7 mouse cellular contexts compared by ENCODE assay signal in the genomic region with DNA sequence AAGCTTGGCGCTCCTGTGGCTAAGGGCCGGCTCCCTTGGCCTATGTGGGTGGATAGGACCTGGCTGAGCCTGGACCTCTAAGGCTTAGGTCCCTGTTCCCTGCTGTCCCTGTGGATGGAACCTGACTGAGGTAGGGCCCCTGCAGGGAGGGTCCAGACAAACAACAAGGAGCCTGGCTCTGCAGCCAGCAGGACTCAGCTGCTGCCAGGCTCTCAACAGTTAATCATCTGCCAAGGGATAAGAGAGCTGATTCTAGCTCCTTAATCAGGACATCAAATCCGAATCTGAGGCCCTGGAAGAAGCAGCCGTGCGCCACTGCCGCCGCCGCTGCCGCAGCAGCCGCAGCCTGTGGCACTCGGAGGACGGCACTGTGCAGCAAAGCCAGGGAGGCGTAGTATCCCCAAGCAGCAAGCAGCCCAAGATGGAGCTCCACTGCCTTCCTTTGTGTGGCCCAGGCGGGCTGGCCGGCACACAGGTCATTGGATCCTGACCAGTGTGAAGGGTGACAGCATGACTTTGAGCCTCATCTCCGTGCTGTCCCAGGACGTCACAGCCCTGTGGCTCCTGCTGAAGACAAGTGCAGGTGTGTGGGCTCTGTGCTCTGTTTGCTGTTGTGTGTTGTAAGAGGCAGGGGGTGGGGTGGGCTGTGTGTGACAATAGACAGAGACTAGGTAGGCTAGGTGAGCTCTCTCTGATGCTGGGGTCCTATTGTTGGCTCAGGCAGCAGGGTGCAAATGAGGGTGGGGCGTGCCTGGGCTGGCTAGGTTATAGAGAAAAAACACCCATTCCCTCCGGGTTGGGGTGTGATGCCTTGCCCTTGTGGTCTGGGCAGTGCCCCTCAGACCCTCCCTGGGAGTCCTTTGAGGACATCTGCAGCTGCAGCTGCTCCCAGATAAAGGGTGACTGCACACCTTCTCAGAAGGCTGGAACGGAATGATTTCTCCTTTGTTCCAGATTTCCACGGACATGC.
DNase-seq lines count a peak whose midpoint lies in the region; ATAC-seq and TF ChIP-seq lines count a peak whose summit lies in the region.

No protein-coding gene starts in this region.

- WGBS in liver, embryonic 13.5 days (ENCODE audit: insufficient replicate concordance), result 26% methylated on average over 21 of the region's 21 CpGs

- no peaks in the 10 kb centered on the region for H3K9me3 ChIP-seq in liver, embryonic 13.5 days (replicated peaks)

- TF ChIP-seq POLR2A in cortical plate, adult 2 months (IDR thresholded peaks at IDR 0.05; ENCODE audit: extremely low read depth, insufficient read depth, low read length), result no peak; the same call in 1 of the 2 replicates

- ATAC-seq in liver, embryonic 13.5 days (ENCODE audit: low read depth), result no peak

- no peak overlapping the region for H3K9ac ChIP-seq in liver, embryonic 13.5 days

- H3K4me2 ChIP-seq in liver, embryonic 13.5 days, result 0 out of 2 replicates have a peak overlapping the region, but pooled peaks have one; percentile 6

- intact Hi-C loops in left cerebral cortex, postnatal 4 days (cut with DNase I), result no loop called here

- H3K4me3 ChIP-seq in cortical plate, adult 2 months (ENCODE audit: insufficient read depth, low read length), result peak overlapping the region; percentile 45
- no peak overlapping the region for H3K4me3 ChIP-seq in liver, embryonic 13.5 days (replicated peaks)

- TF ChIP-seq CTCF in cortical plate, adult 2 months (IDR thresholded peaks at IDR 0.05; ENCODE audit: extremely low read depth, insufficient read depth, low read length), result no peak

- DNase-seq in left cerebral cortex, postnatal 4 days, result peak; percentile 60
- DNase-seq in left cerebral cortex, adult 8-10 months (ENCODE audit: low spot score in 2 of 2), result no peak
- peak; percentile 35 for DNase-seq in forelimb bud, embryonic 11.5 days (ENCODE audit: low read depth, low spot score)
- DNase-seq in liver, embryonic 13.5 days, result no peak
- no peak for DNase-seq in spleen, adult 12 weeks (ENCODE audit: low spot score)
- no peak for DNase-seq in thymus, postnatal 36 days

- peaks cover 14% of the 10 kb centered on the region for H3K4me1 ChIP-seq in cortical plate, adult 2 months (ENCODE audit: control insufficient read depth, insufficient read depth, low read length)
- no peaks in the 10 kb centered on the region for H3K4me1 ChIP-seq in liver, embryonic 13.5 days (replicated peaks)

- peak overlapping the region; percentile 9 for H3K27ac ChIP-seq in cortical plate, adult 2 months (ENCODE audit: insufficient read depth, low read length)
- no peak overlapping the region for H3K27ac ChIP-seq in liver, embryonic 13.5 days

- H3K27me3 ChIP-seq in liver, embryonic 13.5 days, result peaks cover 22% of the 10 kb centered on the region

- no peaks in the 10 kb centered on the region for H3K36me3 ChIP-seq in liver, embryonic 13.5 days

Comparison
In these comparisons a context has a peak if more than half of its experiments do, and no peak if none do; other contexts are left out.
1. DNase-seq: peak in left cerebral cortex, postnatal 4 days (single experiment) and forelimb bud, embryonic 11.5 days (single experiment); none in left cerebral cortex, adult 8-10 months (0 of 2), liver, embryonic 13.5 days (single experiment), spleen, adult 12 weeks (single experiment) and thymus, postnatal 36 days (0 of 2).